Mouse (Mus musculus) ES-Bruce4 (cell line): ENCODE measurements around the gene Abcg4.

Source experiments
- CTCF ChIP-seq: IDR thresholded peaks from one replicate; pipeline ENCODE4 v1.8.1; 2011; ENCODE audit warnings: low read depth, low read length
- POLR2A ChIP-seq: IDR thresholded peaks from one replicate; pipeline ENCODE4 v1.8.1; 2011; ENCODE audit warnings: low read length; ENCODE audit not compliant: insufficient read depth

DNA sequence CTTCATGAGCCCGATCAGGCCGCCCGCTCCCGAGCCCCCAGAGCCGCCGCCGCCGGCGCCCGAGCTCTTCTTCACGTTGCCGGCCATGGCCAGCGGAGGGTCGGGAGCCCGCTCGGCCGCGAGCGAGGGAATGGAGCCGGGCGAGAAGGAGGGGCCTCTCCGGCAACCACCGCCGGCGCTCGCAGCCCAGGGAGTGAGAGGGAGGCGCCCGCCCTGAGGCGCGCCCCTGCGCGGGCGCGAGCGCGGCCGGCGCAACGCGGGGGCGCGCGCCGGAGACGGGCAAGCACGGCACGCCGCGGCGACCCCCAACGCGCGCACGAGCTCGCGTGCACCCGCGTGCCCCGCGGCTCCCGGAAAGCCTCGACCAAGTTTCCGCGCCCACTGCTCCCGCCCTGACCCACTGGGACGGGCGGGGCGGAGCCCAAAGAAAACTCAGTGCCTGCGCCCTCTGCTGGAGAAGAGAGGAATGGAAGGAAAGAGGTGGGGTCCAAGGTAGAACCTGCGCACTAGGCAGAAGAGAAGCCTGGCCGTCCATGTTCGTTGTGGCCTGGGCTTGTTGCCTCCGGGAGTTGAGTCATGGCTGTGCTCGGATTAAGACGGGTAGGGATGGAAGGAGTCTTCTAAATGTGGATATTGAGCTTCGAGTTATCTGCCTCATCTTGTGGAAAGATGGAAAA is 54.5 kb downstream of the Abcg4 start, which contains the start of gene Cbl:
- TF ChIP-seq CTCF, result peak; percentile 87
- TF ChIP-seq POLR2A, result peak; percentile 92
